Mouse (Mus musculus) lung, embryonic 14.5 days (tissue): ENCODE results near the gene Runx2. TPM values are rescaled to one million over a fixed set of nuclear protein-coding genes. Genes with fewer than 3 reads are reported as not detected.

Source experiments
- ATAC-seq: fragments of 200-750 bp; cut with Nextera tagmentation; 2 replicates; pipeline ENCODE4 v1.8.0; 2017; ENCODE audit warnings: mild to moderate bottlenecking, moderate TSS enrichment, moderate library complexity; ENCODE audit not compliant: insufficient read depth
- DNase-seq: peaks from one replicate; pipeline ENCODE4 v3.0.0-alpha.2; 2015
- H3K27ac ChIP-seq: fragments of 300-500 bp; sonication (generic); 2 replicates; pipeline ENCODE4 v1.5.1; 2014; ENCODE audit warnings: low read depth, mild to moderate bottlenecking, moderate library complexity
- H3K27me3 ChIP-seq: fragments of 300-500 bp; sonication (generic); 2 replicates; pipeline ENCODE4 v1.6.1; 2014; ENCODE audit warnings: low read length, control low read depth; ENCODE audit not compliant: insufficient read depth
- H3K36me3 ChIP-seq: fragments of 300-500 bp; sonication (generic); 2 replicates; pipeline ENCODE4 v1.6.1; 2014; ENCODE audit warnings: control low read depth; ENCODE audit not compliant: insufficient read depth
- H3K4me1 ChIP-seq: fragments of 300-500 bp; sonication (generic); 2 replicates; pipeline ENCODE4 v1.6.1; 2014; ENCODE audit warnings: antibody characterized with exemption, control low read depth; ENCODE audit not compliant: insufficient read depth
- H3K4me2 ChIP-seq: fragments of 300-500 bp; sonication (generic); 2 replicates; pipeline ENCODE4 v1.6.1; 2014; ENCODE audit warnings: mild to moderate bottlenecking
- H3K4me3 ChIP-seq: fragments of 300-500 bp; sonication (generic); 2 replicates; pipeline ENCODE4 v1.5.1; 2014; ENCODE audit warnings: low read depth, low read length
- H3K9ac ChIP-seq: fragments of 300-500 bp; sonication (generic); 2 replicates; pipeline ENCODE4 v1.6.1; 2014
- H3K9me3 ChIP-seq: fragments of 300-500 bp; sonication (generic); 2 replicates; pipeline ENCODE4 v1.6.1; 2016; ENCODE audit warnings: low read depth, low read length, control low read depth
- CTCF ChIP-seq: IDR thresholded peaks from 2 replicates; pipeline ENCODE4 v1.5.1; 2016; ENCODE audit warnings: antibody characterized with exemption, low read depth
- WGBS: fragments of 180-500 bp; shearing (Covaris S2); extraction: QIAGEN DNeasy Blood & Tissue Kit; methylation state at CpG from one replicate; pipeline ENCODE4 v1.1.7; 2014; 5-methylcytosine and 5-hydroxymethylcytosine counted together
- polyA plus RNA-seq: library from polyadenylated mRNA; unstranded; fragments of >200 nt; fragmentation: Nextera tagmentation; extraction: Ambion mirVana; gene quantifications from 2 replicates; pipeline ENCODE4 v1.2.1, GENCODE M21; 2014

Gene Runx2
- polyA plus RNA-seq, 1 experiment from 2014 or later = 1.3 TPM

DNA sequence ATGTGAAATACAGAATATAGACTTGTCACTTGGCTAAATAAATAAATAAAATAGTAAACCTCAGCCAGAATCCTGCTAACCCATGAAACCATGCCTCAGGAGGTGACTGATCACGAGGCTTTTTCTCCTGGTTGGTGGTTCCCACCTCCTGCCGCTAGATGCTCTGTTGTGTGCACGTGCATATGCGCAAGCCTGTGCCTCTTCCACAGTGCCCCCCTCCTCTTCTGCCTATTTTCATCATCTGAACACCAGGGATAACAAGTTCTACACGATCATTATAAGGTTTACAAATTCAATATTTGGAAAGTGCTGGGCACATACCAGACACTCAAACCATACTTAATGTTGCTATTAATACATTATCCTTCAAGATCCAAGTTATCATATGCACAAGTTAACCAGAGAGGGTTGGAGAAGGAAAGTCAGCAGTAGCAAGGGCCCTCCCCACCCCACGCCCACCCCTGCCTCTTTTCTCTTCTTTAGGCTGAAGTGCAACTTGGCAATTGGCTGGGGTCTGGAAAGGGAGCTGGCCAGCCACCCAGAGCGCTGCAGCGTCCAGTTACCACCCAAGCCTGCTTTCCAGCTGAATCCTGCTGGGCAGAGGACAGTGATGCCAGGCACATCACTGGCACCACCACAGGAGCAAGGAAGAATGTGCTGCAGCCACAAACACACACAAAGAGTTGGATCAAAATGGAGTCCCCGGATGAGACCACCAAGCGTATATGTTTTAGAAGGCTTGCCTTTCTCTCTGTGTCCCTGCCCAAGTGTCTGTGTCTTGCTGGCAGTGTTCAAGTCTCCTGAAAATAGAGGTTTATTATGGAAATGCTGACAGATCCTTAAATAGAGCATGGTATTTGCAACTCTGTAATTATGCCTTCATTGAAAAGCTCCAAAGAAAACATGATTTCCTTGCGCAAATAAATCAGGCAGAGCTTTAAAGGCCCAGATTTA is 294.2 kb downstream of the Runx2 start:
- Histone ChIP-seq H3K4me2 (no peak overlapping the region), H3K27me3 (no peaks in the 10 kb centered on the region), H3K9me3 (no peaks in the 10 kb centered on the region), H3K9ac (no peak overlapping the region), H3K4me3 (no peak overlapping the region), H3K36me3 (no peaks in the 10 kb centered on the region), H3K4me1 (no peaks in the 10 kb centered on the region), H3K27ac (no peak overlapping the region)
- DNase-seq (peak; percentile 6), ATAC-seq (no peak)
- 68% methylated on average over 11 of the region's 11 CpGs for WGBS
- TF ChIP-seq CTCF = 0 out of 2 replicates have a peak, but pooled peaks have one; percentile 16

DNA sequence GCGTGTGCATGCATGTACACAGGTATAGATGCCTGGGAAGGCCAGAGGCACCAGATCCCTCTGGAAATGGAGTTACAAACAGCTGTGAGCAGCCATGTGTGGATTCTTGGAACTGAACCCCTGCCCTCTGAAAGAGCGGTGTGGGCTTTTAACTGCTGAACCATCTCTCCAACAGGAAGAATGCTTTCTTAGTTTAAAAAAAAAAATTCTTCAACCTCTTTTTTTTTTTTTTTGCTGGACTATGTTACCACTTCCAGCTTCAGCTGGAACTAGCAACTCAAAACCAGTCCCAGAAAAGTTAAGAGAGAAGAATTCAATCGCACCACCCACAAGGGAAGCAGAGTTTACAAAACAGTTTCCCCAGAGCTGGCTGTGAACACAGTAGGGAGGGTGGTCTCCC is 295.2 kb downstream of the Runx2 start:
- no peak overlapping the region for H3K4me2 ChIP-seq
- ATAC-seq (no peak), DNase-seq (no peak)
- no peak overlapping the region for H3K9ac ChIP-seq
- 64% methylated on average over 3 of the region's 3 CpGs for WGBS
- H3K36me3 ChIP-seq = no peaks in the 10 kb centered on the region
- TF ChIP-seq CTCF = no peak
- H3K27ac ChIP-seq = no peak overlapping the region
- no peaks in the 10 kb centered on the region for H3K27me3 ChIP-seq
- no peaks in the 10 kb centered on the region for H3K9me3 ChIP-seq
- H3K4me3 ChIP-seq = no peak overlapping the region
- H3K4me1 ChIP-seq = no peaks in the 10 kb centered on the region

DNA sequence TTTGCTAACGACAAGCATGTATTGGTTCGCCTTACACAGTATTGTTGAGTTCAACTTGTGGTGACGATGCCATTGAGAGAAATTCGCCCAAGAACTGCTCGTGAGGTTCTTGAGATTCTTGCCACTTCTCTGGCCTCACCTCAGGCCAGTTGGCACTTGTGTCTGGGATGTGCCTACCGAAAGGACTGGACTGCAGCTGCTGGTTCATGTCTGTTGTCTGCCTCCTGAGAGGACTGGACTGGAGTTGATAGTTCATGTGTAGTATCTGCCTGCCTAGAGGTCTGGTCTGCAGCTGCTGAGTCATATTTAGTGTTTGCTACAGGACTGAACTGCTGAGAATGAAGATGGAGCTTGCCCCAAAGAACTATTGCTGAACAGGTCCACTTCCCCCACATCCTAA is 296.4 kb downstream of the Runx2 start:
- Histone ChIP-seq H3K27ac (no peak overlapping the region), H3K9me3 (no peaks in the 10 kb centered on the region), H3K36me3 (no peaks in the 10 kb centered on the region), H3K4me3 (no peak overlapping the region), H3K4me2 (no peak overlapping the region), H3K27me3 (no peaks in the 10 kb centered on the region), H3K9ac (no peak overlapping the region), H3K4me1 (no peaks in the 10 kb centered on the region)
- ATAC-seq = no peak
- DNase-seq = no peak
- no peak for TF ChIP-seq CTCF
- WGBS = 85% methylated on average over 6 of the region's 6 CpGs

DNA sequence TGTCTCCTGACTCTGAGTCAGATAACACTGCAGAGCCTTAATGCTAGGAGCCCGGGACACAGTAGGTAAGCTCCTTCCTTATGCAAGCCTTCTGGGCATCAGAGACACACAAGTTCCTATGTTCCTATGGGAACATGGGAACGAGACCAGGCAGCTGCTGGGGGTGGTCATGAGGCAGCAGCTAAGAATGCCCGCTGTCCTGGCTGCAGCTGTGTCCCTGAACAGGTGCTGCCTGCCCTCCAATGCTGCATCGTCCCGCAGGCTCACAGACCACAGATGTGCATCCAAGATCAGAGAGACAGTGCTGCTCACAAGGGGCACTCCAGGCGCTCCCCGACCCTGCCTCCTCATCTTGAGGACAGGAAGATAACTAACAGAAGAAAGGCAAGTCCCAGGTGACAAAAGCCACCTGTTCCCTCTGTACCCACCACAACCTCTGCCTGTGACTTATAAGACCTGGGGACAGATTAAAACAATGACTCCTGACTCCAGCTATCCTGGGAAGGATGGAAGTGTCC is 306.3 kb downstream of the Runx2 start:
- Histone ChIP-seq H3K4me3 (no peak overlapping the region), H3K4me1 (no peaks in the 10 kb centered on the region), H3K27me3 (no peaks in the 10 kb centered on the region), H3K9me3 (no peaks in the 10 kb centered on the region), H3K9ac (no peak overlapping the region), H3K4me2 (no peak overlapping the region), H3K27ac (no peak overlapping the region), H3K36me3 (no peaks in the 10 kb centered on the region)
- 34% methylated on average over 7 of the region's 7 CpGs for WGBS
- no peak for DNase-seq
- ATAC-seq = no peak
- no peak for TF ChIP-seq CTCF

DNA sequence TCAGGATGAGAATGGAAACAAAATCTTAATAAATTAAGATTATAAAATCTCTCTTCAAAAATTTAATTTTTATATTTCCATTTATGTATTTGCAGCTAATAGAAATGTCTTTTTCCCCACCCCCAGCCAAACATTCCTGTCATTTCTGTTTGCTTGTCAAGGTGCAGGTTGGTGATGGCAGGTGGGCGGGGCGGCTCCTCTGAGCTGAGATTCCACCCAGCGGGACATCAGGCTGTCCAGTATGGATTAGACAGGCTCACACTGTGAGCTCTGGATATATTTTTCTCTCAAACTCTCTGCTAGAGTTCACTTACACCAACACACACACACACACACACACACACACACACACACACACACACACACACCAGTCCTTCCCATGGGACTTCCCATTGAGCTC is 306.9 kb downstream of the Runx2 start:
- H3K9ac ChIP-seq = no peak overlapping the region
- H3K9me3 ChIP-seq = no peaks in the 10 kb centered on the region
- H3K4me1 ChIP-seq = no peaks in the 10 kb centered on the region
- no peak for ATAC-seq
- no peak overlapping the region for H3K4me3 ChIP-seq
- 79% methylated on average over 3 of the region's 3 CpGs for WGBS
- no peak for TF ChIP-seq CTCF
- no peaks in the 10 kb centered on the region for H3K36me3 ChIP-seq
- H3K27me3 ChIP-seq = no peaks in the 10 kb centered on the region
- H3K4me2 ChIP-seq = no peak overlapping the region
- H3K27ac ChIP-seq = no peak overlapping the region
- DNase-seq = no peak

DNA sequence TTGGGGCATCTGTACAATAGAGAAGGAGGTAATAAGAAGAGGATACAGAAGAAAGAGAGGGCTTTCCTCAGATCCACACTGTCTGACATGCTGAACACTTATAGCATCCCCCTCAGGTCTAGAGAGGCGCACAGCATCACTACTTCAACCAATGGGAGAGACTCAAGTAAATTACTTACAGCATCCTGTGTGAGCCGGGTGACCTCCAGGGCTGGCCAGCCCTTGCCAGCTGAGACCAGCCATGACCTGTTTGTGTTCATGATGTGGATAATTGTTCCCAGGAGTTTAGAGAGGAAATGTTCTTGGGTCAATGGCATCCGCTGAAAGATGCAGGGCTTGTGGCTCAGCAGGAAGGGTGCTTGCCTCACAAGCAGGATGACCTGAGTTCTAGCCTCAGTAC is 308.1 kb downstream of the Runx2 start:
- 62% methylated on average over 3 of the region's 3 CpGs for WGBS
- Histone ChIP-seq H3K36me3 (no peaks in the 10 kb centered on the region), H3K4me3 (no peak overlapping the region), H3K27ac (no peak overlapping the region), H3K9ac (no peak overlapping the region), H3K4me2 (no peak overlapping the region), H3K27me3 (no peaks in the 10 kb centered on the region), H3K4me1 (no peaks in the 10 kb centered on the region), H3K9me3 (no peaks in the 10 kb centered on the region)
- no peak for TF ChIP-seq CTCF
- DNase-seq (no peak), ATAC-seq (no peak)

DNA sequence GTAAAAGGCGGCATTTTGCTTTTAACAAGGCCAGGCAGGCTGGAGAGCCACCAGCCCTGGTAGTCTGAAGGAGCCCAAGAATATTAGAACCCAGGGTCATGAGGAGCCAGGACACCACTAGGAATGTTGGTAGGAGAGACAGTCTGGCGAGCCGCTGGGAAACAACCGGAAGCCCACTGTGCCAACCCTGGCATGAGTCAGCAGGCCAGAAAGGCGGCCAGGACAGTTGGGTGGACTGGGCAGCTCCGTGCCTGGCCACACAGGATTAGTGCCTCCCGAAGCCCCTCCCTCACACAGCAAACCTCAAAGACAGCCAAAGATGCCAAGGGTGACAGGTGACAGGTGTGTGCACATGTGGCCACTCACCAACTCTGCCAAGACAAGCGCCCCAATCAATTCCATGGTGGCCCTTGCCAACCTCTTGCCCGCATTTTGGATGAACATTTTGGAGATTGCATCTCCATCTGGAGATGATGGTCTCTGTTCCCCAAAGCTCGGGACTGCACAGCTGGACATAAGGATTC is 309.7 kb downstream of the Runx2 start:
- H3K4me1 ChIP-seq = no peaks in the 10 kb centered on the region
- no peak overlapping the region for H3K4me3 ChIP-seq
- WGBS = 86% methylated on average over 10 of the region's 10 CpGs
- H3K36me3 ChIP-seq = no peaks in the 10 kb centered on the region
- H3K27me3 ChIP-seq = no peaks in the 10 kb centered on the region
- no peak overlapping the region for H3K9ac ChIP-seq
- TF ChIP-seq CTCF = no peak
- DNase-seq = no peak
- H3K9me3 ChIP-seq = no peaks in the 10 kb centered on the region
- no peak overlapping the region for H3K27ac ChIP-seq
- no peak overlapping the region for H3K4me2 ChIP-seq
- no peak for ATAC-seq
